Mouse (Mus musculus): ENCODE measurements around the gene Polr1e.

DNA sequence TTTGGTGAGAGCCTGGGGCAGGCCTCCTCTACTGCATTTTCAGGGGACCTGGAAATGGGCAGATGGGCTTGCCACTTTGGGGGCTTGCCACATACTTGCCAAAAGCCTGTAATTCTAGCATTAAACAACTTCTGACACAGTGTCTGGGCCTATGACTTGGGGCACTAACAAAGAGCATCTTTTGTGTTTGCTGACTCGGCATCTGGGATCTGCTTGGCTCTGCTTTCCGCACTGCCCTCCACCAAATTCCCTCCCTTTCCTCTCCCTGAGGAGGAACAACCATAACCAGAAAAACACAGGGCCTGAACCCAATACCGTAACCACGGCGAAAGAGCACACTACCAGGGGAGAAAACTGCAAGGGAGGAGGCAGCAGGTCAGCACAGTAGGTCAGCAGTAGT lies 27.8 kb upstream of the Polr1e start:
- TF ChIP-seq POLR2A (IDR thresholded peaks at IDR 0.05; ENCODE audit: borderline replicate concordance, extremely low read depth, insufficient read depth, insufficient read length, poor library complexity, severe bottlenecking): no peak
- no peak for TF ChIP-seq CTCF (IDR thresholded peaks at IDR 0.05; ENCODE audit: borderline replicate concordance, extremely low read depth, insufficient read depth, insufficient read length)
